Mouse (Mus musculus) kidney, embryonic 14.5 days (tissue): Measurements from ENCODE around the gene Pip5k1b. TPM values are rescaled to one million over a fixed set of nuclear protein-coding genes. Genes with fewer than 3 reads are reported as not detected.

Source experiments
- ATAC-seq: fragments of 200-750 bp; cut with Nextera tagmentation; 2 replicates; pipeline ENCODE4 v1.8.0; 2017; ENCODE audit warnings: moderate number of reproducible peaks, mild to moderate bottlenecking, moderate TSS enrichment, moderate library complexity; ENCODE audit not compliant: low FRiP score, low TSS enrichment
- H3K27ac ChIP-seq: fragments of 300-500 bp; sonication (generic); 2 replicates; pipeline ENCODE4 v1.5.1; 2014; ENCODE audit warnings: low read depth, mild to moderate bottlenecking, low read length, moderate library complexity, mixed read lengths
- H3K27me3 ChIP-seq: fragments of 300-500 bp; sonication (generic); 2 replicates; pipeline ENCODE4 v1.6.1; 2014; ENCODE audit warnings: mild to moderate bottlenecking, low read length; ENCODE audit not compliant: control insufficient read depth, insufficient read depth
- H3K36me3 ChIP-seq: fragments of 300-500 bp; sonication (generic); 2 replicates; pipeline ENCODE4 v1.6.1; 2014; ENCODE audit warnings: low read length, mixed read lengths; ENCODE audit not compliant: control insufficient read depth, insufficient read depth
- H3K4me1 ChIP-seq: fragments of 300-500 bp; sonication (generic); 2 replicates; pipeline ENCODE4 v1.6.1; 2014; ENCODE audit warnings: low read length, mixed read lengths; ENCODE audit not compliant: control insufficient read depth, insufficient read depth
- H3K4me2 ChIP-seq: fragments of 300-500 bp; sonication (generic); replicated peaks from 2 replicates; pipeline ENCODE4 v1.6.1; 2014; ENCODE audit warnings: low read depth, mild to moderate bottlenecking, low read length
- H3K4me3 ChIP-seq: fragments of 300-500 bp; sonication (generic); 2 replicates; pipeline ENCODE4 v1.5.1; 2014; ENCODE audit warnings: mild to moderate bottlenecking, low read length
- H3K9ac ChIP-seq: fragments of 300-500 bp; sonication (generic); 2 replicates; pipeline ENCODE4 v1.6.1; 2014; ENCODE audit warnings: low read depth, mild to moderate bottlenecking, low read length, moderate library complexity
- H3K9me3 ChIP-seq: fragments of 300-500 bp; sonication (generic); 2 replicates; pipeline ENCODE4 v1.6.1; 2016; ENCODE audit warnings: low read length; ENCODE audit not compliant: control insufficient read depth
- WGBS: fragments of 180-500 bp; shearing (Covaris S2); extraction: QIAGEN DNeasy Blood & Tissue Kit; methylation state at CpG from one replicate; pipeline ENCODE4 v1.1.7; 2014; 5-methylcytosine and 5-hydroxymethylcytosine counted together
- polyA plus RNA-seq: library from polyadenylated mRNA; unstranded; fragments of >200 nt; fragmentation: Nextera tagmentation; extraction: Ambion mirVana; gene quantifications from 2 replicates; pipeline ENCODE4 v1.2.1, GENCODE M21; 2014

The Pip5k1b gene
- polyA plus RNA-seq, 1 experiment from 2014 or later, result 3.1 TPM

DNA sequence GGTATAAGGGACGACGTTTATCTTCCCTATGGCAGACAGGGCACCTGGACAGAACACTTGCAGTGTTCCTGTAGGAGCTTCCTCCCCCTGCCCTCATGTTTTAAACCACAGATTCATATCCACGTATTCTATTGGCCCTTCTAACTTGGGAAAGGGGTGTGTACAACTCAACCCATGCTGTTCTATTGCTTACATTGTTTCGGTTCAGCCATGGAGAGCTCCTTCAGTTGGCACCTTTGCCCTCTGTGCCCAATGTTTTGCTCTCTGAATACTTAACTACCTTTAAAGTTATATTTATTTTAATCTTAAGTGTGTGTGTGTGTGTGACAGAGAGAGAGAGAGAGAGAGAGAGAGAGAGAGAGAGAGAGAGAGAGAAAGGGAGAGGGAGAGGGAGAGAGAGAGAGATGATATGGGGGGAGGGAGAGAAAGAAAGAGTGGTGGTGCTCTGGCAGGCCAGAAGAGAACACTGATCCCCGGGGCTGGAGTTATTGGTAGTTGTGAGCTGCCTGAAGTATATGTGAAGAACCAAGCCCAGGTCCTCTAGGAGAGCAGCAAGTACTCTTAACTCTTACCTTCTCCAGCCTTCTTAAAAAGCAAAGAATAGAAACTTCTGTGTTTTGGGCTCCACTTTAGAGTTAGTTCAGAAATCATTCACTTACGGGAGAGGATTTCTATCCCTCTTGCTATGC, 234.3 kb downstream of the Pip5k1b start:
- ATAC-seq, result no peak
- no peaks in the 10 kb centered on the region for H3K36me3 ChIP-seq
- no peak overlapping the region for H3K4me3 ChIP-seq
- H3K4me2 ChIP-seq, result no peak overlapping the region
- no peaks in the 10 kb centered on the region for H3K9me3 ChIP-seq
- WGBS, result 92% methylated on average over 6 of the region's 6 CpGs
- peaks cover 17% of the 10 kb centered on the region for H3K4me1 ChIP-seq
- H3K27me3 ChIP-seq, result no peaks in the 10 kb centered on the region
- H3K27ac ChIP-seq, result no peak overlapping the region
- no peak overlapping the region for H3K9ac ChIP-seq

- no peak overlapping the region for H3K27ac ChIP-seq
- no peak overlapping the region for H3K9ac ChIP-seq
- H3K4me2 ChIP-seq, result no peak overlapping the region
- no peaks in the 10 kb centered on the region for H3K27me3 ChIP-seq
- H3K36me3 ChIP-seq, result no peaks in the 10 kb centered on the region
- no peak for ATAC-seq
- H3K9me3 ChIP-seq, result no peaks in the 10 kb centered on the region
- H3K4me1 ChIP-seq, result 0 out of 2 replicates have a peak, but pooled peaks cover 7% of the 10 kb centered on the region
- no peak overlapping the region for H3K4me3 ChIP-seq
- WGBS, result 69% methylated on average over 10 of the region's 10 CpGs
Observed at GRCm38 (mm10) chr19:24318172-24318571, 237.5 kb downstream of the Pip5k1b start.

DNA sequence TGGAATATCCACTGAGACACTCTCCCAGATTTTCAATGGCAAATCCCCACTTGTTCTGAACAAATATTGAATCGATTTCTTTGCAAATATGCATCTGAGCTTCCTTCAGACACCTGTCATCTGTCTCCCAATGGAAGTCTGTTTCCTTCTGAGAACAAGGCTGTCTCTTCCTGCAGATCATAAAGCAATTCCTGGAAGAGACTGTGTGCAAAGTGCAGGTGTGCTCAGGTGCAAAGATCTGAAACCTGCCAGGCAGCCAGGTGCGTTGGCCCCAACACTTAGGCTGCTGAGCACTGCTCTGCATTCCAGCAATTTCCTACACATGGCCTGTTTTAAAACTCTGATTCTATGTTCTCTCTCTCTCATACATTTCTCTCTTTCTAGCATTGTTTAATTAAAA, 237.9 kb downstream of the Pip5k1b start:
- Histone ChIP-seq H3K4me2 (no peak overlapping the region), H3K4me1 (0 out of 2 replicates have a peak, but pooled peaks cover 7% of the 10 kb centered on the region), H3K9ac (no peak overlapping the region), H3K9me3 (no peaks in the 10 kb centered on the region), H3K27me3 (no peaks in the 10 kb centered on the region), H3K36me3 (no peaks in the 10 kb centered on the region), H3K4me3 (no peak overlapping the region), H3K27ac (no peak overlapping the region)
- no peak for ATAC-seq
- 93% methylated on average over 2 of the region's 2 CpGs for WGBS

- Histone ChIP-seq H3K9me3 (no peaks in the 10 kb centered on the region), H3K4me3 (no peak overlapping the region), H3K9ac (no peak overlapping the region), H3K27me3 (no peaks in the 10 kb centered on the region), H3K36me3 (no peaks in the 10 kb centered on the region), H3K4me2 (no peak overlapping the region; the same call in 1 of the 2 replicates), H3K4me1 (0 out of 2 replicates have a peak, but pooled peaks cover 7% of the 10 kb centered on the region), H3K27ac (no peak overlapping the region)
- peak; percentile 55 for ATAC-seq
- WGBS, result 32% methylated on average over 15 of the region's 15 CpGs
Observed at GRCm38 (mm10) chr19:24317038-24317591, 238.6 kb downstream of the Pip5k1b start.

GRCm38 (mm10) chr19:24316060-24316725, 239.5 kb downstream of the Pip5k1b start:
- Histone ChIP-seq H3K27me3 (no peaks in the 10 kb centered on the region), H3K9me3 (no peaks in the 10 kb centered on the region), H3K4me2 (no peak overlapping the region), H3K9ac (no peak overlapping the region), H3K27ac (no peak overlapping the region), H3K4me1 (0 out of 2 replicates have a peak, but pooled peaks cover 7% of the 10 kb centered on the region), H3K4me3 (no peak overlapping the region), H3K36me3 (no peaks in the 10 kb centered on the region)
- ATAC-seq, result no peak
- 67% methylated on average over 9 of the region's 9 CpGs for WGBS

DNA sequence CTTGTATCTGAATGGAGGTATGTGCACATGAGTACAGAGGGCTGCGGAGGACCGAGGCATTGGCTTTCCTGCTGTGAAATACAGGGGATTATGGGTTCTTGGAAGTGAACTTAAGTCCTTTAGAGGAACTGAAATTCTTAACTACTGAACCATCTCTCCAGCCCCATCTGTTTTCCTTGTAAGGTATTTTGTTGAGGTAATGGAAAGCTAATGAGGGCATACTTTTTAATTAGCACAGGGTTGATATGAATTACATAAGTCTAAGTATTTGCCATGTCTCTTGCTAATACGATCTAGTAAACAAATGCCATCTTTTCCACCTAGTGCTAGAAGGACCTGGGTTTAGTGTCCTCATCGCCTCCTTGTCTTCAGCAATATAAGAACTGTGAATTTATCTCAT, 240.4 kb downstream of the Pip5k1b start:
- no peak overlapping the region for H3K4me3 ChIP-seq
- ATAC-seq, result no peak
- no peaks in the 10 kb centered on the region for H3K36me3 ChIP-seq
- 0 out of 2 replicates have a peak, but pooled peaks cover 7% of the 10 kb centered on the region for H3K4me1 ChIP-seq
- 96% methylated on average over 4 of the region's 4 CpGs for WGBS
- H3K9me3 ChIP-seq, result no peaks in the 10 kb centered on the region
- no peak overlapping the region for H3K27ac ChIP-seq
- H3K4me2 ChIP-seq, result no peak overlapping the region
- no peaks in the 10 kb centered on the region for H3K27me3 ChIP-seq
- H3K9ac ChIP-seq, result no peak overlapping the region

DNA sequence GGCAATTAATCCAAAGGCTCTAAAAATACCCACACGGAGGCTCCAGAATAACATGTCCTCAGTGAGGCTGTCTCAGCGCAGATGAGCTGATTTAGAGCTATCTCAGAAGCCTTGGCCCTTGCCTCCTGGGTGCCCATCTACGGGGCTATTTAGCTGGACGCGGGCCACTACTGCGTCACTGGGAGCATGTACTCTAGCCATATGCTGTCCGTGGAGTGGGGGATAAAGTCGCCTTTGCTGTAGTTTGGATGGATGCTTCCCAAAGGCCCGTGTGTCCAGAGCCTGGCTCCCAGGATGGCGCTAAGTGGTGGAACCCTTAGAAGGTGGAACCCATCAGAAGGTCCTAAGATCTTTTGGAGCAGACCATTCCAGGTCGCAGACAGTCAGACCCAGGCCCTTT, 241.0 kb downstream of the Pip5k1b start:
- no peak overlapping the region for H3K9ac ChIP-seq
- 0 out of 2 replicates have a peak, but pooled peaks cover 7% of the 10 kb centered on the region for H3K4me1 ChIP-seq
- H3K4me2 ChIP-seq, result no peak overlapping the region
- H3K27ac ChIP-seq, result no peak overlapping the region
- no peak overlapping the region for H3K4me3 ChIP-seq
- no peak for ATAC-seq
- H3K9me3 ChIP-seq, result no peaks in the 10 kb centered on the region
- no peaks in the 10 kb centered on the region for H3K27me3 ChIP-seq
- no peaks in the 10 kb centered on the region for H3K36me3 ChIP-seq
- WGBS, result 94% methylated on average over 11 of the region's 11 CpGs

DNA sequence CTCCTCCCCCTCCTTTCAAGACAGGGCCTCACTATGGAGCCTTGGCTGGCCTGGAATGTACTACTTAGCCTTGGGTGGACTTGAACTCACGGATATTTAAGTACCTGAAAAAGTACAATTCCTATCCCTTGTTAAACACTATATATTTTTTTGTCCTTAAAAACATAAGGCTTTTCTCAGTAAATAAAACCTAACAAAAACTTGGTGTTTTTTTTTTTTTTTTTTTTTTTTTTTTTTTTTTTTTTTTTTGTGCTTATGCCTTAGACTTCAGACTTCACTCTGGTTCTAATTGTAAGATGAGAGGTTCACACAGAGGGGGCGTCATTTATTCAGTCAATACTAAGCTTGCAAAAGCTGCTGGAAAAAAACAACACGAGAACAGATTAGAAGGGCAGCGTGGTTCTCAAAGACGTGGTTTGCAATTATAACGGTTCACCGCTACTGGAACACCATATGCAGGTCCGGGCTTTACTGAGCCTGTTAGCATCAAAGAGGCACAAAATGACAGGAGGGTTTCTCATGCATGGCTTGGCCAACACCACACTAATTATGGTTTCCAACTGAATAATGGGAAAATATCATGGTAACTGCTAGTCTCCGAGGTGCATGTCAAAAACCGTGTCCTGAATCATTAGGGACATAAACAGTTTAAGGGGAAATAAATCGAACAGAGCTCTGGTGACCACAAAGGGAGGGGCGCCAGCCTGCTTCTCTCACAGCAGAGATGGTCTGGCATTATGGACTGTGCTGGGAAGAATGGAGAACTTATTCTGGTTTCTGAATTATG, 242.9 kb downstream of the Pip5k1b start:
- Histone ChIP-seq H3K27ac (no peak overlapping the region), H3K9me3 (no peaks in the 10 kb centered on the region), H3K4me3 (no peak overlapping the region), H3K9ac (no peak overlapping the region), H3K4me2 (no peak overlapping the region), H3K27me3 (no peaks in the 10 kb centered on the region), H3K36me3 (no peaks in the 10 kb centered on the region), H3K4me1 (peaks cover 13% of the 10 kb centered on the region)
- ATAC-seq, result no peak
- WGBS, result 60% methylated on average over 12 of the region's 12 CpGs
